Mouse (Mus musculus): ENCODE measurements at regions not wholly inside any gene's neighbourhood (a gene's known extent, or its start where the extent isn't known, plus 50 kb on each side); places are given as distances from the start of the nearest gene placed in this dataset.

- DNase-seq (ENCODE audit: low spot score in 2 of 2), result no peak
These were observed 975.9 kb downstream of the Robo2 start for GRCm38 (mm10) chr16:73435726-73436125.

- no peak for DNase-seq (ENCODE audit: low spot score in 2 of 2)
These were observed 986.8 kb downstream of the Robo2 start for GRCm38 (mm10) chr16:73424851-73425250.

- DNase-seq (ENCODE audit: low spot score in 2 of 2), result peak in 1 of 2 experiments; percentile 7
These were observed 987.3 kb downstream of the Robo2 start for GRCm38 (mm10) chr16:73424311-73424710.

GRCm38 (mm10) chr16:73404509-73404908, 1007.1 kb downstream of the Robo2 start:
- peak; percentile 17 to 48 for DNase-seq (ENCODE audit: low spot score in 2 of 2)

GRCm38 (mm10) chr16:73404099-73404498, 1007.5 kb downstream of the Robo2 start:
- DNase-seq (ENCODE audit: low spot score in 2 of 2), result no peak

- no peak for DNase-seq (ENCODE audit: low spot score in 2 of 2)
These were observed 1032.6 kb downstream of the Robo2 start for GRCm38 (mm10) chr16:73379056-73379455.

- DNase-seq (ENCODE audit: low spot score in 2 of 2), result no peak
These were observed 1036.9 kb downstream of the Robo2 start for GRCm38 (mm10) chr16:73374608-73375165.

- DNase-seq (ENCODE audit: low spot score in 2 of 2), result no peak
These were observed 1042.9 kb downstream of the Robo2 start for GRCm38 (mm10) chr16:73368607-73369233.

GRCm38 (mm10) chr16:73367926-73368325, 1043.7 kb downstream of the Robo2 start:
- no peak for DNase-seq (ENCODE audit: low spot score in 2 of 2)

- no peak for DNase-seq (ENCODE audit: low spot score in 2 of 2)
These were observed 1044.3 kb downstream of the Robo2 start for GRCm38 (mm10) chr16:73367226-73367840.

GRCm38 (mm10) chr16:73350698-73351097, 1042.6 kb downstream of the Robo1 start:
- DNase-seq (ENCODE audit: low spot score in 2 of 2), result no peak

- DNase-seq (ENCODE audit: low spot score in 2 of 2), result no peak
These were observed 1035.8 kb downstream of the Robo1 start for GRCm38 (mm10) chr16:73343941-73344340.

GRCm38 (mm10) chr16:73343531-73343930, 1035.4 kb downstream of the Robo1 start:
- DNase-seq (ENCODE audit: low spot score in 2 of 2), result no peak

GRCm38 (mm10) chr16:73317644-73318043, 1009.5 kb downstream of the Robo1 start:
- DNase-seq (ENCODE audit: low spot score in 2 of 2), result peak in 1 of 2 experiments; percentile 7

GRCm38 (mm10) chr16:73310096-73310495, 1002.0 kb downstream of the Robo1 start:
- DNase-seq (ENCODE audit: low spot score in 2 of 2), result no peak

- DNase-seq (ENCODE audit: low spot score in 2 of 2), result no peak
These were observed 971.8 kb downstream of the Robo1 start for GRCm38 (mm10) chr16:73279951-73280350.

- DNase-seq (ENCODE audit: low spot score in 2 of 2), result peak in 1 of 2 experiments; percentile 22
These were observed 951.6 kb downstream of the Robo1 start for GRCm38 (mm10) chr16:73259691-73260090.

GRCm38 (mm10) chr16:73259283-73259682, 951.2 kb downstream of the Robo1 start:
- peak in 1 of 2 experiments; percentile 47 for DNase-seq (ENCODE audit: low spot score in 2 of 2)

- DNase-seq (ENCODE audit: low spot score in 2 of 2), result no peak
These were observed 937.0 kb downstream of the Robo1 start for GRCm38 (mm10) chr16:73245073-73245590.

GRCm38 (mm10) chr16:73230599-73230998, 922.5 kb downstream of the Robo1 start:
- DNase-seq (ENCODE audit: low spot score in 2 of 2), result no peak

GRCm38 (mm10) chr16:73217555-73217954, 909.4 kb downstream of the Robo1 start:
- DNase-seq (ENCODE audit: low spot score in 2 of 2), result no peak

GRCm38 (mm10) chr16:73203542-73203941, 895.4 kb downstream of the Robo1 start:
- peak; percentile 13 to 53 for DNase-seq (ENCODE audit: low spot score in 2 of 2)
